Mouse (Mus musculus): Measurements from ENCODE around the gene Ccl8. TPM values are rescaled to one million over a fixed set of nuclear protein-coding genes. Genes with fewer than 3 reads are reported as not detected.
A peak's percentile ranks its signal among the peaks of the same experiment; 100 is the strongest.

Ccl8 gene
- total RNA-seq (2021) = not detected

DNA sequence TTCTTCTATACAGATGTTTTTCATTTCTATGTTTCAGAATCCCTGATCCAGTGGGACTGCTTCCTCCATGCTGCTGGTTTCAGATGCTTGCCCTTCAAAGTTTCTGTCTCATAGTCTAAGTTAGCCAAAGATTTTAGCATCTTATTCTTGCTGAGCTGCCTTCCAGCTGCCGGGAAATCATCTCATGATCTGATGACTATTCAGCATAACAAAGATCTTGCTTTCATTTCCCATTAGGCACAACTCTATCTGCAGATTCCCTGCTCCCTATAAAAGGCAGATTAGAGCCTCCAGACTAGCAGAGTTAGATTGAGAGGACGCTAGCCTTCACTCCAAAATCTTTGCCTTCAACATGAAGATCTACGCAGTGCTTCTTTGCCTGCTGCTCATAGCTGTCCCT lies at the start of gene Ccl8:
TSS of gene Ccl8 (plus strand) at position 301 of the 400 bp plus-strand sequence.
- intact Hi-C loops (cut with DNase I) = no loop called here
- no peak for DNase-seq

DNA sequence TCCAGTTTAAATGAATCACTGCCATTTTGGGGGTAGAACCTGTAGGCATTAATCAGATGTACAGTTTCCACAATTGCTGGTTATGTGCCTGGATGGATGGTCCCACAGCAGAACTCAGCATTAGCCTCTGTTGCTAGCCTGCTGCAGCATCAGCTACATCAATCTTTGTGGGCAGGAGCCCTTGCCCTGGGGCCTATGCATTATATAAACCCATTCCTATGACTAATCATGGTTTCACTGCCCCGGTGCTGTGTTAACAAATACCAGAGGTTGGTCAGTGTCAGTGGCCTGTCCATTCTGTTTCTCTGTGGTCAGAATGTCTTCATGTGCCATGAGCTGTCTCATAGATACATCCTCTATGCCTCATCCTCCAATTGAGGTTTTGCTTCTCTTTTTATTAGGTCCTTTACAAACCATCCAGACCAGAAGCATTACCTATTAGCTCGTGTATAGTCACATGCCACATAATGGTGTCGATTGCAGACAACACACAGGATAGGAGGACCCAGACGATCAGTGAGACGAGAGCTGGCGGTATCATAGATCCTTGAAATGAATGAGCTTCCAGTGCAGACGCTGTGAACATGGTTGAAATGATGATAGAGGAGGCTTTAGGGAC lies 47.9 kb upstream of the Ccl8 start:
- no peak for DNase-seq
- intact Hi-C loops (cut with DNase I) = no loop called here

DNA sequence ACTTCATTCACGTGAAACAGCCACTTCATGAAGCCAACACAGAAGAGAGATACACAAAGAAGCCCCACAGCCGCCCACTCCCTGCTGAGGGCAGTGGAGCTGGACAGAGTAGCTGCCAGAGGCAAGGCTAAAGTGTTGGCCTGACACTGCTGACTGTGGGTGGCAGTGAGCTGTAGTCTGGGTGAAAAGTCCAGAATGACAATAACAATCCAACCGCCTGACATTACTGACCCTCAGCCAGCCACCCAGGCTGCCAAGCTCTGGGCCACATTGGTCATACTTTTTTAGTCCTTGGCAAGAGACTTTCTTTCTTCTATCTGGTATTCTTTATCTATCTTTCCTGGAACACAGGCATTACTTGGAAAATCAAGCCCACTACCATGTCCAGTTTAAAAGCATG lies 43.9 kb upstream of the Ccl8 start:
- DNase-seq = peak; percentile 9

DNA sequence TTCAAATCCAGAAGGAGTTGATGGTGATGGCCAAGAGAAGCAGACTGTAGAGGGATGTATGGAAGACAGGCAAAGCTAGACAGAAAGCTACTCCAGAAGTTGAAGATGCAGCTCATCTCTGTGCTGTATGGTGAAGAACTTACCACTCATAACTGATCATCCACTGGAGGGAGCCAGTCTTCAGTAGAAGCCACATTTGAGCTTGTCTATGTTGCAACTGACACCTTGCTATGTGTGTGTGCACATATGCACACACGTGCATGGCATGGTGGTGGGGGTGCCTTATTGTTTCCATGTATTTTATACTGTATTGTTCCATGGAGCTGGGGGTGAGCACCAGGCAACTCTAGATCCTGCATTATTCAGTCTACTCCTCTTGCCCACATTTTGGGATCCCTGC lies 42.6 kb upstream of the Ccl8 start:
- intact Hi-C loops (cut with DNase I) = no loop called here
- no peak for DNase-seq

More for the DNA sequence above, 43.9 kb upstream of the Ccl8 start:
- intact Hi-C loops (cut with DNase I) = no loop called here

DNA sequence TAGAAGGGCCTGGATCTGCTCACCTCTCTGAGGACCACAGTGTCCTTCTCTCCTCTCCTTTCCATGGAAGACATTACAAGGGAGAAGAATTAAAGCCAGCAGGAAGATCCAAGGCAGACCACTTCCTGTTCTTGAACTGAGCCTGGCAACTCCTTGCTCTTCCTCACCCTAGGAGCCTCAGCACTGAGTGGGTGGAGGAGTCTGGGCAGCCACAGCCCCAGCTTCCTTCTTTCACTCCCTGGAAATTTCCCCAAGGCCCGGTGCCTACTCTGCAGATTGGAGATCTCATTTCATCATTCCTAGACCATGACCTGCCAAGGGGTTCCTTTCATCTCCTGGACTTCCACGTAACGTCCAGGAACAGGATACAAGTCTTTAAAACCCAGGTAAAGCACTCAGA lies 42.0 kb upstream of the Ccl8 start:
- intact Hi-C loops (cut with DNase I) = no loop called here
- DNase-seq = no peak

DNA sequence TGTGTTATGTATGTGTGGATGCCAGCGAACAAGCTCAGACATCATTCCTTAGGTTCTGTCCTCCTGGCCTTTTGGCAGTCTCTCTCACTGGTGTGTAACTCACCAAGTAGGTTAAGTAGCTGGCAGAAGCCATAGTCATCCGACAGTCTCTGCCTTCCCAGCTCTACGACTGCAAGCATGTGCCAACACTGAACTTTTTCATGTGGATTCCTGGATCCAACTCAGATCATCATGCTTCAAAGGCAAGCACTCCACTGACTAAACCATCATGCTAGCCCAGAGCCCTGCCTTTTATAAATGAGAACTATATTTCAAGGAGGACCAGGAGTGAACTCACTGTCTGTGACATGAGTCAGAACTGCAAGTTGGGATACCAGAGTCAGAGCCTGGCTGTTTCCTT lies 41.3 kb upstream of the Ccl8 start:
- DNase-seq = no peak
- intact Hi-C loops (cut with DNase I) = no loop called here

DNA sequence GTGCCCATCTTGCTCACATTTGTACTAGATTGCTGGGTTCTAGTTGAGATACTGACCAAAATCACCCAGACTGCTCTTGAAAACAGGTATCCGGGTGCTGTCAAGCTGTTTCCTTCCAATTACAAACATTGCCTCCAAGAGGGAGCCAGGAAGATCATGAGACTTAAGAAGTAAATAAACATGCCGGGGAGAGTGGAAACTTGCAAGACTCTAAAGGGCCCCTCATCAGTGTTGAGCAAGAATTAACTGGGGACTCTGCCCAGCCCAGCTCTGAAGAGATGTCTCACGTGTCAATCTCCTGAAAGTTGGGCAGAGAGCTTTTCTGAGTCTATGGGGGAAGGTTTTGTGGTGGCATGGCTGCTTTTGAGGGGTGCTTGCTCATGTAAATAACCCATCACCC lies 38.0 kb upstream of the Ccl8 start:
- no peak for DNase-seq
- intact Hi-C loops (cut with DNase I) = no loop called here

DNA sequence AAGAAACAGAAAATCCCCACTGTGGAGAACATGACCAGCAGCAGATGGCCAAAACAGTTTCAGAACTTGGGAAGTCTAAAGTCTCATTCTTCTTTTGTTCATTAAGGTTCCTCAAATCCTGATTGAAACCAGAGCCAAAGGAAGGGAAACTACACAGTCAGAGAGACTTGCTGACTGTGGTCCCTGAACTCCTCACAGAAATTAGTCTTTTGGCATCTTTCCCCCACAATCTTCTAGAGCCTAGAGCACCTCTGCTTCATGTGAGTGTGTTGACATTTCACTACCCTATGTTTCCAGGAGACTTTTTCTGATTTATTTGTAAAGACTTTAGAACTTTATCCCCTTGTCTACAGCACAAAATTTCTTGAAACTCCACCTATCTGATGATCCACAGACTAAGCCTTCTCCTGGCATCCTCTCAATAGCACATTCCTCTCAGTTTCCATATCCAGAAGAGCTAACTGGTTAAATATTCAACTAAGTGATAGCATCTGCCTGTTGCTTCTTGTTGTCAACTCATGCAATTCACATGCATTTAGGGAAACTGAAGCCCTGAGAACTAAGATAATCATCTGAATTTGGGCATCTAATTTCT lies 36.8 kb upstream of the Ccl8 start:
- intact Hi-C loops (cut with DNase I) = no loop called here

DNA sequence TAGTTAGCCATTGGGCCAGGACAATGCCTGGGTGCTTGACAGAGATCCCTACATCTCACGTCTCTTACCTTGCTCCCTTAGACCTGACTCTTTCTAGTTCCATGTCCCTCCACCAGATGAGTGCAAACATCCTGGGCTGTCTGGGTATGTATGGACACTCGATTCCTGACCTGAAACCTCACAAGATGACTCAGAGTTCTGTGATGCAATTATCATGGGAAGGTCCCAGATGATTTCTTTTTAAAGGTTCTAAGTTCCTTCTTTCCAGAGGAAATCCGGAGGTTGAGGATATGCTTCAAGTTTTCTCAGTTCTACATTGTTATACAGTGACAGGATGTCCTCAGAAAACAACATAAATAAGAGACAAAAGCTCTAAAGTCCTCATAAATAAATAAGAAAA lies 34.1 kb upstream of the Ccl8 start:
- intact Hi-C loops (cut with DNase I) = no loop called here
- DNase-seq = no peak

More for the DNA sequence above, 36.8 kb upstream of the Ccl8 start:
- DNase-seq = no peak

DNA sequence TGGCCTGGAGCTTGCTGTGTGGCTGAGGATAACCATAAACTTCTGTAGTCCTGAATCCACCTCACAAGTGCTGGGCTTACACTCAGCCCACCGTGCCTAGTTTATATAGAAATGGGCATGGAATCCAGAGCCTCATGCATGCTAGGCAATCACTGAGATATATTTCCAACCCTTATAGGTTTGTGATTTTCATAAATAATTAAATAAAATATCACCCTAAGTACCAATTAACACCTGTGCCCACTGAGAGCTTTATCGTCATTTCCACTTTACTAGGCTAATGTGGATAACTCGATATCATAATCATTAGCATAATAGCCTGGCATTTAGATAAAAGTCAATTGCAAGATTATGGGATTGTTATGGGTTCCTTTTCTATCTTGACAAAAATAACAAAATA lies 30.6 kb upstream of the Ccl8 start:
- DNase-seq = no peak
- intact Hi-C loops (cut with DNase I) = no loop called here

DNA sequence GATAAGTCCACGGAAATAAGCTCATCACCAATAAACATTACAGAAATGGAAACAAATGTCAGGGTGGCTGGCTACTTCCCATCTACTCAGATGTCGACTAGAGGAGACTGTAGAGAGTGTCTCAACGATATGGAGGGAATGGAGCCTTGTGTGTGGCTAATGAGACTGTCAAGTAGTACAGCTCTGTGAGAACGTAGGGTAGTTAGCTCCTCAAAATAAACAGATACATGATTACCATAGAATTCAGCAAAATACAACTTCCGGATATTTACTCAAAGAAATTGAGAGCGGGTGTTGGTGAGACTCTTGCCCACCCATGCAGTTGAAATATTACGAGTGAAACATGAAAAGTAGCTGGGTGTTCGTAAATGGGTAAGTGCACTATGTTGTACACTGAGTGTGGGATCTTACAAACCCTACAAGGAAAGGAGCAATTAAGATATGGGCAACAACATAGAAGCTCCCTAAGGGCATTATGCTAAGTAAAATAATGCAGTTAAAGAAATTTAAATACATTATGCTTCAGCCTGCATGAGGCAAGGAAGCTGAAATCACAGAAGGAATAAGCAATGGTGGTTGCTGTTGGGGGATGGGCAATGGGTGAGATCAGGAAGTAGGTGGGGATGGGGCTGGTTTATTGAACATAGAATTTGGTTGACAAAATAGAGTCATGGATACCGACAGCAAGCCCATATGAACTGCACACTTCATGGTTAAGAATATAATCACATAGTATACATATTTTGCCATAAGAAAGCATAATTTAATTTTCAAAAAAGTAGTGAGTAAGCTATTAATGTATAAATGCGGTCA lies 15.3 kb upstream of the Ccl8 start:
- no peak for DNase-seq
- intact Hi-C loops (cut with DNase I) = no loop called here

DNA sequence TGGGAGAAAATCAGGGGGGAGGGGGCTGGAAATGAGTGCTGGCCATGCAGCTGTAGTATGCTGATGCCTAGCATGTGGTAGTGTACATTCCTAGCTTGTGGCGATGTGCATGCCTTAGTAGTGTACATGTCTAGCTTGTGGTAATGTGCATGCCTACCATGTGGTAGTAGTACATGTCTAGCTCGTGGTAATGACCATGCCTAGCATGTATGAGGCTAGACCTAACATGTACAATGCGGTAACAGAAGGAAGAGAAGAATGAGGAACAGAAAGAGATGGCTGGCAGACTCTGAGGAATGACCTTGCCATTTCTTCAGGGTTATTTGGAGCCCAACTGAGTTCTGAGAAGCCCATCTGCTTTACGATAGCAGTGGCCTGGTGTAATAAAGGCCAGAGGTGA lies 13.9 kb upstream of the Ccl8 start:
- intact Hi-C loops (cut with DNase I) = no loop called here

DNA sequence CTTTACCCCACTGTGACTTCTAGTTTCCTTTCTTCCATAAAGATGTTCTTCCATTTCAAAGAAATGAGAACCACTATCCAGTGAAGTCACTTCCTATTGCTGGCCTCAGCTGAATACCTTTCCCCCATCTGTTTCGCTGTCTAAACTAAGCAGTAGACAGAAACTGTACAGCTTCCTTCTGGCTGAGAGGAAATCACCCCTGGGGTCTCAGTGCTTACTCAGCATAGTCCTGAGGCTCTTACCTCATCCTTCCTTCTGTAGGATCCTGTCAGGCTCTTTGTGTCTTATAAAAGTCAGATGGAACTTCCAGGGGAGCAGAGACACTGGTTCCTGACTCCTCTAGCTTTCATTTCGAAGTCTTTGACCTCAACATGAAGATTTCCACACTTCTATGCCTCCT lies 13.5 kb upstream of the Ccl8 start, which contains the start of gene Ccl12:
TSS of gene Ccl12 (plus strand) at position 317 of the 400 bp plus-strand sequence.
- intact Hi-C loops (cut with DNase I) = no loop called here
- DNase-seq = no peak

More for the DNA sequence above, 13.9 kb upstream of the Ccl8 start:
- no peak for DNase-seq

DNA sequence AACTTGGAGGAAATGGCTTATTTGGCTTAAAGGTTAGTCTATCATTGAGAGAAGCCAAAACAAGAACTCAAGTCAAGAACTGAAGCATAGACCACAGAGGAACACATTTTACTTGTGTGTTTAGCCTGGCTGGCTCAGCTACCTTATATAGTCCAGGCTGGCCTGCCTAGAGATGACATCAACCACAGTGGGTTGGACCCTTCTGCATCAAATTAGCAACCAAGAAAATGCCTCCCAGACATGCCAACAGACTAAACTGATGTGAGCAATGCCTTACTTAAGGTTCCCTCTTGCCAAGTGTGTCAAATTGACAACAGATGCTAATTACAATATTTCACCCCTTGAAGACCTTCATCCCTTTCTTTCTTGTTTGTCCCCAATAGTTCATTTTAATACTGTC lies 5.4 kb upstream of the Ccl8 start:
- DNase-seq = no peak
- intact Hi-C loops (cut with DNase I) = no loop called here

DNA sequence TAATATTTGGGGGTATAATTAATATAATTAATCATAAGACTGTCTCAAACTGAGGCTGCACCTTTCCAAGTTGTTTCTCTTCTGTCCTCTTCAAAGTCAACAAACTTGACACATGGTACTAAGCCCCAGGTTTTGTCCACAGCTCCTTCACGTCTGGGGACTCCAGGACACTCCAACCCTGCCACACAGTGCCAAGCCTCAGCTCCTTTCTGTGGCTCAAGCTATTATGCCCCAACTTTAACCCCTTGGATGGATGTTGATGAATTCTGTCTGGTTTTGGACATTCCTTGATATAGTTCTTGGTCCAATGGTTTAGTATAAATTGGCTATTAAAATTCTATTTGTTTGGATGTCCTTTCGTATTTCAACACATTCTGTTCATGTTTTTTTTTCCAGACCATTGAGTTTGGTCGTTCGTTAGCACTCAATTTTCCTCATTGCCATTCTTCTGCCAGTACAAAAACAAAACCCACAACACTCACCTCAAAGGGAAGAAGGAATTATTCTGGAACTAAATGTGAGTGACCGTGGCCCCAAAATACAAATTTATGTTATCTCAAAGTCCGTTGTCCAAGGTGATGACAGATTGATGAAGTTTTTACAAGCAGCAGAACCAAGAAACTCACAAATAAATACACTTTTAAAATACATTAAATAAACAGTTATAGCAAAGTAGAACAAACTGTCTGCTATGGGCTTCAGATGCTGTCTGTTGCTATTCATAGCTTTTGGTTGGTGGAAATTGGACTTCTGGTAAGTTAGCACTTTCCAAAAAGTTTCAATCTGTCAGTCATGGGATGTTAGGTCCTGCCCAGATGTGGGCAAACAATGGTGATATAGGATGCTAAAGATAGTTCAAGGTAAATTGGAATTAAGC lies 4.4 kb upstream of the Ccl8 start:
- intact Hi-C loops (cut with DNase I) = no loop called here
- DNase-seq = no peak

DNA sequence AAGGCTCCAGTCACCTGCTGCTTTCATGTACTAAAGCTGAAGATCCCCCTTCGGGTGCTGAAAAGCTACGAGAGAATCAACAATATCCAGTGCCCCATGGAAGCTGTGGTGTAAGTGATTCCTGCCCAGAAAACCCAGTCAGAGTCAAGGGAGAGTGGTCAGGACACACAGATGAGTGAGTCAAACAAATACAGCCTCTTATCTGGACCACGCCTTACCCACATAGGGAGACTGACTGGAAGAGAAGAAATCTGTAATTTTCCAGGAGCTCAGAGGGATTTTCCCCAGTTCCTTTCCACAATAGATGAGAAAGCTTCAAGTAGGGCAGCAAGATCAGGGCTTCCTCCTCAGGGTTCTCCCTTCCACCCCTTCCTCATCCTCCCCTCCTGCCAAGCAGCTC lies 1.1 kb downstream of the Ccl8 start:
- intact Hi-C loops (cut with DNase I) = no loop called here
- DNase-seq = no peak

DNA sequence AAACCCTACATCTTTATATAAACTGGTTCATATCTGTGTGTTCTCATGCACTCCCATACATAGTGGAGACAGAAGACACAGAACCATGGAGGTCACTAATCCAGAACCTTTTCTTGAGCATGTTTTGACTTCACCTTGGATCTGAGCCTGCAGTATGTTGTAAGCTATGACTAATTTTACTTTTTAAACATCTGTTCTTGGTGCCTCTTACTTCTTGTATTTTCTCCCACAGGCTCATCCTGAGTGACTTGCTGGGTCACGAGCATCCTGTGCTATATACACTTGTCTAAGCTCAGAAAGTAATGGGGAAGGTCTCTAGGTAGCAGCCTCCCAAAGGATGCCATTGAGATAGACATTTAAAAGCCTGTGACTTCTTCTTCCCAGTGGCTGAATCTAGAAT lies 18.0 kb downstream of the Ccl8 start:
- intact Hi-C loops (cut with DNase I) = no loop called here
- DNase-seq = no peak

DNA sequence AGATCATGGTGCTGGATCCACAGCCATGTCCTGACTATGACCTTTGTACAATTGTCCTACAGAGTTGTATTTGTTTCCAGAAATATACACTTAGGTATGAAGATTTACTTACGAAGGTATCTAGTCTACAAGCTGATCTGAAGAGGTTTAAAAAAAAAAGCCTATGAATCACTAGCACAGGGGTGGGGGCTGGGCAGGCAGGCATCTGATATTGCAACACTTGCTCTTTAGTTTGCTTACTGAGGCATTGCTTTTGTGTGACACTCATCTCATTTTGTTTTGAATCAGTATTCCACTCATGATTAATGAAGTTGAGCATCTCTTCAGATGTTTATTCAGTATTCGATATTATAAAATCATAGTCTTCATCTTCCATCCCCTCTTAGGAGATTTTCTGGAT lies 21.2 kb downstream of the Ccl8 start:
- intact Hi-C loops (cut with DNase I) = no loop called here
- DNase-seq = no peak

DNA sequence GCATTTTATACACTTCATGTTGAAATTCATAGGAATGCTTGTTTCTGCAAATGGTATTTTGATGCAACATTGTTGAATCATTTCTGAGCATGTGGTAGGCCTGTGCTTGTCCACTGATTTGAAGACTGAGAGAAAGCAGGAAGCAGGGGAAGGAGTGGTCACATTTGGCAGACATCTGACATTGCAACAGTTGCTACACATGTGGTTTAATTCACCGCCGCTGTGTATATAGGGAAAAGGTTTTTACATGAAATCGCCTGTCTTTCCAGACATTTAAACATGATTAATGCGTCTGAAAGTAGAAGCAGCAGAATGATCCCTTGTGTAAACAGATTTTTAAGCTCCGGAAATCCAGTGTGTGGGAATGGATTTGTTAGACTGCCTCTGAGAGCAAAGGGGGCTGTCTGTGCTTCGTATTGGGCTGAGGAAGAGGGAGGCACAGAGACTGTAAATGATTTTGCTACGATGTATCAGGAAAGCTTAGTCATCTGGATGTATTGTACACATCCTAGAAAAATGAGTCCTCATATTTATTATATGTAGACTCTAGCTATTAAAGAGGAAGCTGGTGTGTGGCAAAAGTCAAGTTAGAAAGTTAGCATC lies 24.6 kb downstream of the Ccl8 start:
- no peak for DNase-seq
- intact Hi-C loops (cut with DNase I) = no loop called here

DNA sequence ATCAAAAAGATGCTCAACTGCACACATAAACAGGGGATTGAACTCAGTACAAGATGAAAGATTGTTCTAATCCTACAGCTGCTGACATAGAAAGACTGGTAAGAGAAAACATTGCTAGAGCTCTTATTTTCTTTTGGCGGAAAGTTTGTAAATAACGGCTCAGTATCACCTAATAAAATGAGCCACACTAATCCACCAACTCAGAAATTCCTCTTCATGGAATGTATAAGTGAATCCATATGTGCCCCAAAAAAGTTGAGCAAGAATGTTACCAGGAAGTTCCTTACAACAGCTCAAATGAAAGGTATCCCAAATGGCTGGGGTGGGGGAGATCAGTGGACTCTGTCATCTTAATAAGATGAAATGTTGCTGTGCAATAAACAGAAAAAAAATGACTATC lies 44.1 kb downstream of the Ccl8 start:
- DNase-seq = no peak
- intact Hi-C loops (cut with DNase I) = no loop called here

DNA sequence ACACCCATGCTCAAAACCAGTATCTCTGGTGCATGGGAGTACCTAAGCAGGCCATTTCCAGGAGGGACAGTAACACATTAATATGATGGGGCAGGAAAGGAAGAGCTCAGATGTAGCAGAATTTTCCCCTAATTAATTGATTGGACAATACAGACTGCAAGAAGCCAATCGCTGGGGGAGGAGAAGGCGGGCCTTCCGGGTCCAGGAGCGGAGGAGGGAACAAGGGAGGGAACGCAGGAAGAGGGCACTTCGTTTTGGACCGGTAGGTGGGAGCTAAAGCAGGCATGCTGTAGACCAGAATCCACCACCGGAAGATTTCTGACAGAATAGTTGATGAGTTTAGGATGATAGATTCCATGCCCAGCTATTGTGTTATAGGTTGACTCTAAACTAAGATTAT lies 48.3 kb downstream of the Ccl8 start:
- DNase-seq = no peak
- intact Hi-C loops (cut with DNase I) = no loop called here

Measured in left cerebral cortex, postnatal 4 days (tissue).